Mouse (Mus musculus): ENCODE measurements around the gene Togaram2. TPM values are rescaled to one million over a fixed set of nuclear protein-coding genes. Genes with fewer than 3 reads are reported as not detected.

Togaram2 gene
- polyA plus RNA-seq, 1 experiment from 2014 or later: 0.75 TPM

GRCm38 (mm10) chr17:71658666-71659065 is 14.4 kb upstream of the Togaram2 start:
- WGBS: 91% methylated on average over 10 of the region's 10 CpGs
- peaks cover 19% of the 10 kb centered on the region for H3K36me3 ChIP-seq
- no peak overlapping the region for H3K27ac ChIP-seq (replicated peaks)
- no peak for ATAC-seq (ENCODE audit: low FRiP score, low read depth)
- no peaks in the 10 kb centered on the region for H3K9me3 ChIP-seq
- H3K4me3 ChIP-seq: no peak overlapping the region
- H3K4me2 ChIP-seq: no peak overlapping the region
- no peaks in the 10 kb centered on the region for H3K27me3 ChIP-seq
- H3K4me1 ChIP-seq (replicated peaks): peaks cover 9% of the 10 kb centered on the region
- no peak overlapping the region for H3K9ac ChIP-seq

- 56% methylated on average over 1 of the region's 1 CpGs for WGBS
- Histone ChIP-seq H3K4me1 (replicated peaks) (peaks cover 9% of the 10 kb centered on the region), H3K27ac (replicated peaks) (no peak overlapping the region), H3K4me3 (no peak overlapping the region), H3K27me3 (no peaks in the 10 kb centered on the region), H3K9me3 (no peaks in the 10 kb centered on the region), H3K9ac (no peak overlapping the region), H3K4me2 (no peak overlapping the region), H3K36me3 (peaks cover 16% of the 10 kb centered on the region)
- ATAC-seq (ENCODE audit: low FRiP score, low read depth): no peak
Measured at GRCm38 (mm10) chr17:71660390-71660789, 12.7 kb upstream of the Togaram2 start.

GRCm38 (mm10) chr17:71662751-71663250 is 10.3 kb upstream of the Togaram2 start:
- H3K27ac ChIP-seq (replicated peaks): no peak overlapping the region
- H3K36me3 ChIP-seq: peaks cover 7% of the 10 kb centered on the region
- no peaks in the 10 kb centered on the region for H3K27me3 ChIP-seq
- 0 out of 2 replicates have a peak overlapping the region, but pooled peaks have one; percentile 5 for H3K9ac ChIP-seq
- H3K9me3 ChIP-seq: no peaks in the 10 kb centered on the region
- peaks cover 9% of the 10 kb centered on the region for H3K4me1 ChIP-seq (replicated peaks)
- WGBS: 11% methylated on average over 21 of the region's 21 CpGs
- peak; percentile 89 for ATAC-seq (ENCODE audit: low FRiP score, low read depth)
- H3K4me2 ChIP-seq: peak overlapping the region; percentile 71
- peak overlapping the region; percentile 33 for H3K4me3 ChIP-seq

GRCm38 (mm10) chr17:71663491-71663890 is 9.6 kb upstream of the Togaram2 start:
- 89% methylated on average over 6 of the region's 6 CpGs for WGBS
- Histone ChIP-seq H3K4me2 (no peak overlapping the region), H3K36me3 (peaks cover 3% of the 10 kb centered on the region; the same call in 1 of the 2 replicates), H3K4me3 (no peak overlapping the region), H3K27ac (replicated peaks) (no peak overlapping the region), H3K27me3 (no peaks in the 10 kb centered on the region), H3K4me1 (replicated peaks) (peaks cover 9% of the 10 kb centered on the region), H3K9me3 (no peaks in the 10 kb centered on the region), H3K9ac (no peak overlapping the region)
- ATAC-seq (ENCODE audit: low FRiP score, low read depth): no peak

- WGBS: 83% methylated on average over 1 of the region's 1 CpGs
- H3K9me3 ChIP-seq: no peaks in the 10 kb centered on the region
- no peak overlapping the region for H3K4me3 ChIP-seq
- peaks cover 9% of the 10 kb centered on the region for H3K4me1 ChIP-seq (replicated peaks)
- no peak overlapping the region for H3K4me2 ChIP-seq
- H3K36me3 ChIP-seq: no peaks in the 10 kb centered on the region
- H3K27me3 ChIP-seq: no peaks in the 10 kb centered on the region
- ATAC-seq (ENCODE audit: low FRiP score, low read depth): no peak
- no peak overlapping the region for H3K9ac ChIP-seq
- H3K27ac ChIP-seq (replicated peaks): no peak overlapping the region
Measured at GRCm38 (mm10) chr17:71664172-71664571, 8.9 kb upstream of the Togaram2 start.

GRCm38 (mm10) chr17:71665201-71665600 is 7.9 kb upstream of the Togaram2 start:
- Histone ChIP-seq H3K9me3 (no peaks in the 10 kb centered on the region), H3K4me2 (no peak overlapping the region), H3K4me1 (replicated peaks) (peaks cover 9% of the 10 kb centered on the region), H3K4me3 (no peak overlapping the region), H3K27ac (replicated peaks) (no peak overlapping the region), H3K27me3 (no peaks in the 10 kb centered on the region), H3K36me3 (no peaks in the 10 kb centered on the region), H3K9ac (no peak overlapping the region)
- WGBS: 87% methylated on average over 4 of the region's 4 CpGs
- ATAC-seq (ENCODE audit: low FRiP score, low read depth): no peak

GRCm38 (mm10) chr17:71669511-71669910 is 3.5 kb upstream of the Togaram2 start:
- Histone ChIP-seq H3K4me3 (no peak overlapping the region), H3K27ac (replicated peaks) (no peak overlapping the region), H3K36me3 (no peaks in the 10 kb centered on the region), H3K9ac (no peak overlapping the region), H3K9me3 (no peaks in the 10 kb centered on the region), H3K4me1 (replicated peaks) (peaks cover 3% of the 10 kb centered on the region), H3K4me2 (no peak overlapping the region), H3K27me3 (no peaks in the 10 kb centered on the region)
- WGBS: 86% methylated on average over 5 of the region's 5 CpGs
- ATAC-seq (ENCODE audit: low FRiP score, low read depth): no peak

GRCm38 (mm10) chr17:71671840-71672546 is 1.1 kb upstream of the Togaram2 start:
- H3K9me3 ChIP-seq: no peaks in the 10 kb centered on the region
- H3K27me3 ChIP-seq: no peaks in the 10 kb centered on the region
- H3K4me2 ChIP-seq: no peak overlapping the region
- no peak overlapping the region for H3K27ac ChIP-seq (replicated peaks)
- no peak overlapping the region for H3K9ac ChIP-seq
- H3K4me3 ChIP-seq: no peak overlapping the region
- no peak for ATAC-seq (ENCODE audit: low FRiP score, low read depth)
- H3K4me1 ChIP-seq (replicated peaks): peaks cover 3% of the 10 kb centered on the region
- WGBS: 47% methylated on average over 17 of the region's 17 CpGs
- H3K36me3 ChIP-seq: no peaks in the 10 kb centered on the region

GRCm38 (mm10) chr17:71673936-71674335 is 875 bp downstream of the Togaram2 start:
- no peak overlapping the region for H3K4me3 ChIP-seq
- no peak for ATAC-seq (ENCODE audit: low FRiP score, low read depth)
- no peak overlapping the region for H3K27ac ChIP-seq (replicated peaks)
- peaks cover 3% of the 10 kb centered on the region for H3K4me1 ChIP-seq (replicated peaks)
- 47% methylated on average over 9 of the region's 9 CpGs for WGBS
- H3K9ac ChIP-seq: no peak overlapping the region
- no peaks in the 10 kb centered on the region for H3K9me3 ChIP-seq
- H3K27me3 ChIP-seq: no peaks in the 10 kb centered on the region
- no peaks in the 10 kb centered on the region for H3K36me3 ChIP-seq
- no peak overlapping the region for H3K4me2 ChIP-seq

- Histone ChIP-seq H3K36me3 (no peaks in the 10 kb centered on the region), H3K4me1 (replicated peaks) (peaks cover 3% of the 10 kb centered on the region), H3K27me3 (no peaks in the 10 kb centered on the region), H3K9me3 (no peaks in the 10 kb centered on the region), H3K4me2 (no peak overlapping the region), H3K4me3 (no peak overlapping the region), H3K27ac (replicated peaks) (no peak overlapping the region), H3K9ac (no peak overlapping the region)
- no peak for ATAC-seq (ENCODE audit: low FRiP score, low read depth)
- 69% methylated on average over 18 of the region's 18 CpGs for WGBS
Measured at GRCm38 (mm10) chr17:71674886-71675285, 1.8 kb downstream of the Togaram2 start.

GRCm38 (mm10) chr17:71681666-71682065 is 8.6 kb downstream of the Togaram2 start:
- no peak overlapping the region for H3K27ac ChIP-seq (replicated peaks)
- H3K36me3 ChIP-seq: no peaks in the 10 kb centered on the region
- H3K9ac ChIP-seq: no peak overlapping the region
- no peak for ATAC-seq (ENCODE audit: low FRiP score, low read depth)
- no peak overlapping the region for H3K4me2 ChIP-seq
- no peak overlapping the region for H3K4me3 ChIP-seq
- no peaks in the 10 kb centered on the region for H3K27me3 ChIP-seq
- no peaks in the 10 kb centered on the region for H3K9me3 ChIP-seq
- WGBS: 89% methylated on average over 14 of the region's 14 CpGs
- no peaks in the 10 kb centered on the region for H3K4me1 ChIP-seq (replicated peaks)

- no peak overlapping the region for H3K27ac ChIP-seq (replicated peaks)
- no peaks in the 10 kb centered on the region for H3K4me1 ChIP-seq (replicated peaks)
- H3K9ac ChIP-seq: no peak overlapping the region
- no peak overlapping the region for H3K4me2 ChIP-seq
- H3K36me3 ChIP-seq: no peaks in the 10 kb centered on the region
- no peak overlapping the region for H3K4me3 ChIP-seq
- H3K27me3 ChIP-seq: no peaks in the 10 kb centered on the region
- WGBS: 91% methylated on average over 4 of the region's 4 CpGs
- H3K9me3 ChIP-seq: no peaks in the 10 kb centered on the region
- ATAC-seq (ENCODE audit: low FRiP score, low read depth): no peak
Measured at GRCm38 (mm10) chr17:71682379-71682778, 9.3 kb downstream of the Togaram2 start.

- Histone ChIP-seq H3K9me3 (no peaks in the 10 kb centered on the region), H3K4me3 (no peak overlapping the region), H3K4me1 (replicated peaks) (no peaks in the 10 kb centered on the region), H3K4me2 (no peak overlapping the region), H3K27me3 (no peaks in the 10 kb centered on the region), H3K9ac (no peak overlapping the region), H3K27ac (replicated peaks) (no peak overlapping the region), H3K36me3 (no peaks in the 10 kb centered on the region)
- no peak for ATAC-seq (ENCODE audit: low FRiP score, low read depth)
- 90% methylated on average over 6 of the region's 6 CpGs for WGBS
Measured at GRCm38 (mm10) chr17:71683281-71683680, 10.2 kb downstream of the Togaram2 start.

Measured in hindbrain, embryonic 15.5 days (tissue).